Mouse (Mus musculus) megakaryocyte, embryonic 14.5 days (primary cell): ENCODE data around the gene Cntrl. TPM values are rescaled to one million over a fixed set of nuclear protein-coding genes. Genes with fewer than 3 reads are reported as not detected.

ENCODE experiments used
- H3K27me3 ChIP-seq: replicated peaks from 2 replicates; pipeline ENCODE3; 2012; ENCODE audit warnings: inconsistent platforms
- H3K36me3 ChIP-seq: replicated peaks from 2 replicates; pipeline ENCODE3; 2012; ENCODE audit warnings: low read length, inconsistent platforms, mixed read lengths
- H3K4me1 ChIP-seq: 2 replicates; pipeline ENCODE4 v1.6.1; 2012; ENCODE audit warnings: inconsistent platforms
- H3K4me3 ChIP-seq: replicated peaks from 2 replicates; pipeline ENCODE3; 2012; ENCODE audit warnings: moderate library complexity, mild to moderate bottlenecking, inconsistent platforms
- H3K9me3 ChIP-seq: 2 replicates; pipeline ENCODE4 v1.6.1; 2012; ENCODE audit warnings: inconsistent platforms
- FLI1 ChIP-seq: IDR thresholded peaks from 2 replicates; pipeline ENCODE4 v1.6.1; 2012; ENCODE audit warnings: low read length, inconsistent platforms, mixed read lengths
- GATA1 ChIP-seq: IDR thresholded peaks from 3 replicates; pipeline ENCODE4 v1.6.1; 2012; ENCODE audit warnings: mixed read lengths, low read length, inconsistent platforms, borderline replicate concordance
- polyA plus RNA-seq: library from polyadenylated mRNA; stranded (reverse); fragments of >175 nt; gene quantifications from 2 replicates; pipeline ENCODE4 v1.2.3, GENCODE M21; 2012; ENCODE audit warnings: low replicate concordance; ENCODE audit not compliant: insufficient read depth

Cntrl gene
- polyA plus RNA-seq, 1 experiment = 4.8 TPM

DNA sequence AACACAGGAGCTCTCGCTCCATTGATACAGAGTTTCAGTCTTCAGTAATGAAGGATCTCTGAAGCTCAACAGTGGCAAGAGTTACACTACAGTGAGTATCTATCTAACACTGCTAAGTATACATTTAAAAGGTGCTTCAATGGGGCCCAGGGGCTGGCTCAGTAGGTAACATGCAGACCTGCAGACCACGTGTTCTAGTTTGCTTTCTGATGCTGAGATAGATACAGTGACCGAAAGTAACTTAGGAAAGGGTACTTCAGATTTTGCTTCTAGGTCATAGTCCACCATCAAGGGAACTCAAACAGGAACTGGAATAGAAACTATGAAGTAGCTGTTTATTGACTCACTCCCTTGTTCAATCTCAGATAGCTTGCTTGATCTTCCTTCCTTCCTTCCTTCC lies 102.4 kb downstream of the Cntrl start:
- no peak overlapping the region for H3K4me3 ChIP-seq
- H3K36me3 ChIP-seq = no peaks in the 10 kb centered on the region
- TF ChIP-seq GATA1 = no peak
- TF ChIP-seq FLI1 = no peak
- no peaks in the 10 kb centered on the region for H3K27me3 ChIP-seq
- H3K9me3 ChIP-seq = no peaks in the 10 kb centered on the region
- H3K4me1 ChIP-seq = peaks cover 82% of the 10 kb centered on the region

- no peaks in the 10 kb centered on the region for H3K9me3 ChIP-seq
- H3K4me1 ChIP-seq = peaks cover 82% of the 10 kb centered on the region
- no peaks in the 10 kb centered on the region for H3K27me3 ChIP-seq
- H3K4me3 ChIP-seq = no peak overlapping the region
- no peaks in the 10 kb centered on the region for H3K36me3 ChIP-seq
- TF ChIP-seq FLI1 (no peak), GATA1 (no peak)
These were observed 104.1 kb downstream of the Cntrl start for GRCm38 (mm10) chr2:35213345-35213910.

DNA sequence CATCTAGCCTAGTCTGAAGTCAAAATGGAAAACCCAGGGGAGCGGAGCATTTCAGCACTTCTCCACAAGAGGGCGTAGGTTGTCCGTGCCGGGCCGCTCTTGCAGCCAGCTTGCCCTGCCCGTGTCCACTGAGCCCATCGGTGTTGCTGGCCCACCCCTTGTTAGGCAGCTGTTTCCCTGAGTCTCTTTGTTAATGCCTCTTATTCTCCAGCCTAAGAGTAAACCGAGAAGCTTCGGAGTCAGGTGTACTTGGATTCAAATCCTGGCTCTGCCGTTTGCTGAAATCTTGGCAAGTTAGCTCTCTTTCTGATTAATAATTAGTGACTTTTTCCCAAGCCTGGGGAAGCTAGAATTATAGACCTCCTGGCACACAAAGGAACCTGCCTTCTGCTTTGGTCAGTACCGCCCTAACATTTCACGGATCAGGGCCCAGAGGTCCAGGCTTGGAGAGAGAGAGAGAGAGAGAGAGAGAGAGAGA lies 105.6 kb downstream of the Cntrl start:
- Histone ChIP-seq H3K4me1 (peaks cover 78% of the 10 kb centered on the region), H3K36me3 (peaks cover 3% of the 10 kb centered on the region), H3K9me3 (peaks cover 8% of the 10 kb centered on the region), H3K4me3 (peak overlapping the region; percentile 80), H3K27me3 (no peaks in the 10 kb centered on the region)
- no peak for TF ChIP-seq GATA1
- no peak for TF ChIP-seq FLI1

- Histone ChIP-seq H3K27me3 (no peaks in the 10 kb centered on the region), H3K36me3 (peaks cover 3% of the 10 kb centered on the region), H3K4me1 (peaks cover 74% of the 10 kb centered on the region), H3K4me3 (no peak overlapping the region), H3K9me3 (peaks cover 8% of the 10 kb centered on the region)
- no peak for TF ChIP-seq GATA1
- TF ChIP-seq FLI1 = no peak
These were observed 106.1 kb downstream of the Cntrl start for GRCm38 (mm10) chr2:35215363-35215762.

GRCm38 (mm10) chr2:35216701-35217100 lies 107.4 kb downstream of the Cntrl start:
- peaks cover 3% of the 10 kb centered on the region for H3K36me3 ChIP-seq
- no peaks in the 10 kb centered on the region for H3K27me3 ChIP-seq
- no peak overlapping the region for H3K4me3 ChIP-seq
- TF ChIP-seq GATA1 (no peak), FLI1 (no peak)
- peaks cover 8% of the 10 kb centered on the region for H3K9me3 ChIP-seq
- peaks cover 61% of the 10 kb centered on the region for H3K4me1 ChIP-seq

- Histone ChIP-seq H3K36me3 (peaks cover 3% of the 10 kb centered on the region), H3K4me3 (peak overlapping the region; percentile 38), H3K4me1 (peaks cover 66% of the 10 kb centered on the region), H3K27me3 (no peaks in the 10 kb centered on the region), H3K9me3 (peaks cover 8% of the 10 kb centered on the region)
- TF ChIP-seq FLI1 (no peak), GATA1 (no peak)
These were observed 109.4 kb downstream of the Cntrl start for GRCm38 (mm10) chr2:35218736-35219135.

- H3K27me3 ChIP-seq = peaks cover 5% of the 10 kb centered on the region
- no peak overlapping the region for H3K4me3 ChIP-seq
- peaks cover 46% of the 10 kb centered on the region for H3K4me1 ChIP-seq
- peaks cover 8% of the 10 kb centered on the region for H3K9me3 ChIP-seq
- TF ChIP-seq FLI1 = no peak
- no peak for TF ChIP-seq GATA1
- peaks cover 3% of the 10 kb centered on the region for H3K36me3 ChIP-seq
These were observed 113.6 kb downstream of the Cntrl start for GRCm38 (mm10) chr2:35222822-35223391.

DNA sequence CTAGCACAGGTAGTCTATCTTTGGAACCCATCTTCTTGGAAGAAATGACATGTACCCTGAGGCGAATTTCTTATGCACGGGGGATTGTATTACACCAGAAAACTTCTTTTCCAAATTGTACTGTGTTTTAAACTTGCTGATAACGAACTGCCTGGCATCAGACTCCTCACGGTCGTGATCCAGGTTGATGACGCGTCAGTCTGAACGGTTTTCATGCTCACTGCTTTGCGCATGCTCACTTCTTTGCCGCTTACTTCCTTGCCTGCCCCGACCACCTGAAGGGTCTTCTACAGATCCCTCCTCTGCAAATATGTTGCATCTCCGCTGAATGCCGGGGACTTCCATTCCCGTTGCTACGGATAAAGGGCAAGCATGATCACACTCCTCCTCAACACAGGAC lies 115.0 kb downstream of the Cntrl start:
- no peak for TF ChIP-seq FLI1
- TF ChIP-seq GATA1 = no peak
- Histone ChIP-seq H3K9me3 (0 out of 2 replicates have a peak, but pooled peaks cover under 1% of the 10 kb centered on the region), H3K27me3 (peaks cover 5% of the 10 kb centered on the region), H3K4me1 (peaks cover 32% of the 10 kb centered on the region), H3K36me3 (no peaks in the 10 kb centered on the region), H3K4me3 (no peak overlapping the region)

DNA sequence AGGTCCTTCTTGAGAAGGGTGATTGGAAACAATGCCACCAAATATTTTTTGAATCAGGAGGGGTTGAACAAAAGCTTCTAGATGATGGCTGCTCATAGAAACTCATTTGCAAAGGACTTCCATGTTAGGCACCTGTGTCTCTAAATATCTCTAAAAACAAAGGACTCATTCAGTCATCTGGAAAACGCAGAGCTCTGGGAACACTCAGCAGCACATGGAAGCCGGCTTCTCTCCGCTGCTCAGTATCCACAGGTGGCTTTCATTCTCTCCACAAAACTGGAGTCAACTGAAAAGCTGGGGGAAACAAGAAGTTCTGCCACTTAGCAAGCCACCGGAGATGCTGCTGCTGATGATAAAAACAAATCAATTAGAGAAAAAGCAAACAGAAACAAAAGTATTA lies 118.9 kb downstream of the Cntrl start:
- peaks cover 49% of the 10 kb centered on the region for H3K4me1 ChIP-seq
- TF ChIP-seq GATA1 (no peak), FLI1 (no peak)
- no peak overlapping the region for H3K4me3 ChIP-seq
- H3K27me3 ChIP-seq = peaks cover 5% of the 10 kb centered on the region
- no peaks in the 10 kb centered on the region for H3K36me3 ChIP-seq
- no peaks in the 10 kb centered on the region for H3K9me3 ChIP-seq

Other genes with a start within 250 kb of the Cntrl start
- not detected in 2 replicates for gene Cutal, start 235.1 kb upstream of the Cntrl start, polyA plus RNA-seq
- gene Psmd5, start 234.5 kb upstream of the Cntrl start, polyA plus RNA-seq = 2.9 and 3.4 TPM in 2 replicates
- gene Phf19, start 195.5 kb upstream of the Cntrl start, polyA plus RNA-seq = 1.2 TPM in 1 of 2 replicates, not detected in the other
- gene Traf1, start 147.7 kb upstream of the Cntrl start, polyA plus RNA-seq = 0.44 TPM in 1 of 2 replicates, not detected in the other
- not detected in 2 replicates for gene Hc, start 48.1 kb upstream of the Cntrl start, polyA plus RNA-seq
- 0.23 TPM in 1 of 2 replicates, not detected in the other for gene AI182371, start 7.9 kb upstream of the Cntrl start, polyA plus RNA-seq
- gene Rab14, start 91.6 kb downstream of the Cntrl start, polyA plus RNA-seq = 1,333 and 3,452 TPM in 2 replicates
- 240 and 422 TPM in 2 replicates for gene Gsn, start 146.9 kb downstream of the Cntrl start, polyA plus RNA-seq
- 26.2 and 42.0 TPM in 2 replicates for gene Stom, start 227.5 kb downstream of the Cntrl start, polyA plus RNA-seq